Mouse (Mus musculus) limb, embryonic 12.5 days (tissue): ENCODE measurements around the gene Kpna1. TPM values are rescaled to one million over a fixed set of nuclear protein-coding genes. Genes with fewer than 3 reads are reported as not detected.
"Not testable (repeated sequence)": the region's sequence is repeated elsewhere in the genome, so short reads cannot be mapped to it uniquely, and the experiment has no call there.

Source experiments
- ATAC-seq: fragments of 200-750 bp; cut with Nextera tagmentation; 2 replicates; pipeline ENCODE4 v1.8.0; 2017; ENCODE audit warnings: low read depth, moderate TSS enrichment; ENCODE audit not compliant: insufficient number of reproducible peaks, insufficient read depth, low FRiP score, low TSS enrichment
- H3K27ac ChIP-seq: fragments of 300-500 bp; sonication (generic); 2 replicates; pipeline ENCODE4 v1.5.1; 2016; ENCODE audit warnings: mild to moderate bottlenecking, moderate library complexity
- H3K27me3 ChIP-seq: fragments of 300-500 bp; sonication (generic); 2 replicates; pipeline ENCODE4 v1.6.1; 2016; ENCODE audit warnings: mild to moderate bottlenecking, moderate library complexity
- H3K36me3 ChIP-seq: fragments of 300-500 bp; sonication (generic); 2 replicates; pipeline ENCODE4 v1.6.1; 2016; ENCODE audit warnings: mild to moderate bottlenecking, moderate library complexity
- H3K4me1 ChIP-seq: fragments of 300-500 bp; sonication (generic); replicated peaks from 2 replicates; pipeline ENCODE4 v1.6.1; 2016
- H3K4me2 ChIP-seq: fragments of 300-500 bp; sonication (generic); 2 replicates; pipeline ENCODE4 v1.6.1; 2016; ENCODE audit warnings: mild to moderate bottlenecking, moderate library complexity
- H3K4me3 ChIP-seq: fragments of 300-500 bp; sonication (generic); replicated peaks from 2 replicates; pipeline ENCODE4 v1.5.1; 2016; ENCODE audit warnings: mild to moderate bottlenecking
- H3K9ac ChIP-seq: fragments of 300-500 bp; sonication (generic); replicated peaks from 2 replicates; pipeline ENCODE4 v1.6.1; 2016; ENCODE audit warnings: mild to moderate bottlenecking, moderate library complexity
- H3K9me3 ChIP-seq: fragments of 300-500 bp; sonication (generic); 2 replicates; pipeline ENCODE4 v1.6.1; 2016; ENCODE audit warnings: mild to moderate bottlenecking, moderate library complexity
- whole genome bisulfite sequencing: fragments of 180-500 bp; shearing (Covaris S2); methylation state at CpG from one replicate; pipeline ENCODE4 v1.1.7; 2016; 5-methylcytosine and 5-hydroxymethylcytosine counted together
- polyA plus RNA-seq: library from polyadenylated mRNA; unstranded; fragments of >200 nt; fragmentation: Nextera tagmentation; extraction: Ambion mirVana; gene quantifications from 2 replicates; pipeline ENCODE4 v1.2.1, GENCODE M21; 2016

Gene Kpna1
- 48.4 and 51.0 TPM in 2 replicates for polyA plus RNA-seq

GRCm38 (mm10) chr16:35978450-35978849 is at the start of gene Kpna1:
TSS of gene Kpna1 (plus strand) at chr16:35978750.
- H3K27me3 ChIP-seq, H3K9me3 ChIP-seq, H3K4me1 ChIP-seq, H3K36me3 ChIP-seq, H3K27ac ChIP-seq, H3K4me2 ChIP-seq, H3K9ac ChIP-seq, H3K4me3 ChIP-seq, ATAC-seq: not testable (repeated sequence)
- 90% methylated on average over 1 of the region's 1 CpGs for WGBS

DNA sequence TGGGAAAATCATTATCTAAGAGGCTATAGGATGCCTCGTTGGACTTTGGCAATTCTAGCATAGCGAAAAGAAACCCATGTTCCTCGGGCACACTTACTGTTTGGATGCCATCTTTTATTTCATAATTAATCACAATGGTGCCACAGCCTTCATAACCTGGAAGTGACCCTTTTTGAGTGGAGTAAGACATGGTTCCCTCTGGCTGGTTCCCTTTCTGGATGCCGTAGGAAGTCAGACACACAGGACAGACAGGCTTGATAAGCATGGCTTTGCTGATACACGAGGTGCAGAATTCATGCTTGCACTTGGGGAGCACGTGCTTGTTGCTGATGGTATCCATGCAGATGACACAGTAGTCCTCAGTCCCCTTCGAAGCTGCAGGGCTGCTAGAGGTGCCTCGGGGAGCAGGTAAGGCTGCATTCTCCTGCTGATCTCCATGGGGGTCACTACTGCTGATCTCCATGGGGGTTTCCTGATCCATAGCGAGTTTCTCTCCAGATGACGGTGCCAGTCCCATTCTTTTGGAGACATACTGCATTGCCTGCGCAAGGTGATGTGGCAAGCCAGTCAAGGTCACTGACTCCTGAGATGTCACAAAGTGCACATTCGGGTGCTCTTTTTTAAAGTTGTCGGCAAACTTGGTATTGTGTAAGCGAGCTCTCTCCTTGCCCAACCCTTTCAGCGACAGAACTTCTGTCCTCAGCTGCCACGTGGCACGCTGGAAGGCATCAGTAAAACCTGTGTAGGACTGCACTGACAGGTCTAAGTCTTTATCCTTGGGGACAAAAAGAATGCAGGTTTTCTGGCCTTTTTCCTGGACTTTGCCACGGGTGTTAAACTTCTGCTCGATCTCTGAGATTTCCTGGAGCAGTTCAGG is 46.1 kb upstream of the Kpna1 start:
- Histone ChIP-seq H3K27ac (no peak overlapping the region), H3K27me3 (peaks cover 3% of the 10 kb centered on the region; the same call in 1 of the 2 replicates), H3K4me1 (no peaks in the 10 kb centered on the region), H3K9ac (no peak overlapping the region), H3K4me2 (no peak overlapping the region), H3K36me3 (no peaks in the 10 kb centered on the region), H3K9me3 (no peaks in the 10 kb centered on the region), H3K4me3 (no peak overlapping the region)
- 85% methylated on average over 19 of the region's 19 CpGs for WGBS
- no peak for ATAC-seq

- H3K36me3 ChIP-seq: no peaks in the 10 kb centered on the region
- H3K27me3 ChIP-seq: peaks cover 3% of the 10 kb centered on the region
- no peak overlapping the region for H3K9ac ChIP-seq
- H3K9me3 ChIP-seq: no peaks in the 10 kb centered on the region
- ATAC-seq: no peak
- H3K27ac ChIP-seq: no peak overlapping the region
- no peak overlapping the region for H3K4me2 ChIP-seq
- H3K4me1 ChIP-seq: no peaks in the 10 kb centered on the region
- H3K4me3 ChIP-seq: no peak overlapping the region
- 89% methylated on average over 10 of the region's 10 CpGs for WGBS
Observed at GRCm38 (mm10) chr16:35933181-35933580, 45.4 kb upstream of the Kpna1 start.

DNA sequence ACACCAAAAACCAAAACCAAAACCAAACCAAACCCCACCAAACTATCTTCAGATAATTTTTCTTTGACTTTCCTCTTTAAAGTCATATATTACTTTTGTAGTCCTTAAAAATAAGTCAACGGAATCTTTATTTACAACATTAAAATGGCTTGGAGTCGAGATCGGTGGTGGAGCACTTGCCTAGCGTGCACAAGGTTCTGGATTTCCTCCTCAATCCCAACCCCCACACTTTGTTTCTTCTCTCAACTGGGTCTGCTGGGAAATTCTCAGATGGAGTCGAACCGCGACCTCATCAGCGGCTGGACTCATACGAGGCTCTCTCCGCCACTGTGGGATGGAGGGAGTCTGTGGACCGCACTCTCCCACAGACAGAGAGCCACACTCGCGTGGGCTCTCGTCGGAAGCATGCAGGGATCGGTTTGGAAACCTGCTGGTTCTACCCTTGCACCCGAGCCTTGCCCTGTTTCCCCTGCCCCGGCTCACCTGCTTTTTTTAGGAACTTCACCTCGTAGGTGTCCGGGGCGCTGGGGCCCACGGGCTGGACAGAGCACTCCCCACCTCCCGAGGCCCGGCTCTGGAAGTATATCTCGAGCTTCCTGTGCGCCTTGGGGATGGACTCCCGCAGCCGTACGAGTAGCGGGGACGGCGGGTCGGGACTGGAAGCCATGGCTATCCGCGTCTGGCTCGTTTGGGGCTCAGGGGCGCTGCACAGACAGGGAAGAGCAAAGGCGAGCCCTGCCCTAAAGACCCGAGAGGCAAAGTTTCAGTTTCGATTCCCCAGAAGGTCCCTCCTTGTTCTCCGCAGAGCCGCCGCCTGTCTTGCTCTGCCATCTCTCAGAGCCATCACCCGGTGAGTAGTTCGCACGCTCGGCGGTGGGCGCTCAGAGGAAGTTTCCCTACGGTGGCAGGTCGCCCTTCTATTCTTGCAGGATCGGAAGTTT is 40.1 kb upstream of the Kpna1 start, which contains the start of the genes Parp9 and Dtx3l:
Gene Parp9, plus strand, starts transcription at position 260 of the 941 bp plus-strand sequence.
Gene Dtx3l, minus strand, starts transcription at position 941 of the 941 bp plus-strand sequence.
- Histone ChIP-seq H3K36me3 (peaks cover 2% of the 10 kb centered on the region; the same call in 1 of the 2 replicates), H3K4me3 (peak within 1 kb of the TSS; percentile 62), H3K4me2 (peak within 1 kb of the TSS; percentile 78), H3K27ac (no peak within 1 kb of the TSS), H3K9me3 (no peaks in the 10 kb centered on the region), H3K4me1 (peaks cover 7% of the 10 kb centered on the region; the same call in 1 of the 2 replicates), H3K9ac (peak within 1 kb of the TSS; percentile 73), H3K27me3 (peaks cover 10% of the 10 kb centered on the region)
- 2% methylated on average over 52 of the region's 52 CpGs for WGBS
- ATAC-seq: no peak

GRCm38 (mm10) chr16:35939261-35939660 is 39.3 kb upstream of the Kpna1 start:
- Histone ChIP-seq H3K27ac (no peak overlapping the region), H3K4me3 (peak overlapping the region; percentile 62), H3K9me3 (no peaks in the 10 kb centered on the region), H3K4me2 (peak overlapping the region; percentile 78), H3K9ac (peak overlapping the region; percentile 73), H3K4me1 (peaks cover 7% of the 10 kb centered on the region; the same call in 1 of the 2 replicates), H3K27me3 (peaks cover 10% of the 10 kb centered on the region), H3K36me3 (peaks cover 2% of the 10 kb centered on the region; the same call in 1 of the 2 replicates)
- 8% methylated on average over 6 of the region's 6 CpGs for WGBS
- no peak for ATAC-seq

DNA sequence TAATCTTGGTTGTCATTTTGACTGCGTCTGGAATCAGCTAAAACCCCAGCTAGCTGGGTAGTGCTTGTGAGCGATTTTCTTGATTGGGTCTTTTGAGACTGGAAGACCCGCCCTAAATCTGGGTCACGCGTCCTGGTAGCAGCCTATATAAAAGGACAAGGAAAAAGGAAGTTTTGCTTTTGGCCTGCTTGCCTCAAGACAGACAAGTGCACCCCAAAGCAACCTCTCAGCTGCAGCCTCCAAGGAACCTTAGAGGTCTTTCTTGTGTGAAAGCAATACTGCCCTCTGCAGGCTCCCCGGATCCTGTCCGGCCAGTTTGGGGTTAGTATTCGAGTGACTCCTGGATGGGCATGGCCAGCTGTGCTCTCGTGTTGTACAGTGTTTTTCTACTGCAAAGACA is 38.9 kb upstream of the Kpna1 start:
- no peak overlapping the region for H3K27ac ChIP-seq
- H3K4me2 ChIP-seq: peak overlapping the region; percentile 78
- peaks cover 2% of the 10 kb centered on the region; the same call in 1 of the 2 replicates for H3K36me3 ChIP-seq
- H3K9ac ChIP-seq: no peak overlapping the region
- 17% methylated on average over 9 of the region's 9 CpGs for WGBS
- H3K4me3 ChIP-seq: peak overlapping the region; percentile 62
- 0 out of 2 replicates have a peak, but pooled peaks have one; percentile 52 for ATAC-seq
- peaks cover 7% of the 10 kb centered on the region; the same call in 1 of the 2 replicates for H3K4me1 ChIP-seq
- no peaks in the 10 kb centered on the region for H3K9me3 ChIP-seq
- H3K27me3 ChIP-seq: peaks cover 10% of the 10 kb centered on the region

GRCm38 (mm10) chr16:35941382-35941781 is 37.2 kb upstream of the Kpna1 start:
- Histone ChIP-seq H3K9me3 (no peaks in the 10 kb centered on the region), H3K36me3 (peaks cover 2% of the 10 kb centered on the region; the same call in 1 of the 2 replicates), H3K4me2 (no peak overlapping the region), H3K27me3 (peaks cover 7% of the 10 kb centered on the region; the same call in 1 of the 2 replicates), H3K4me3 (no peak overlapping the region), H3K4me1 (peaks cover 7% of the 10 kb centered on the region; the same call in 1 of the 2 replicates), H3K27ac (no peak overlapping the region), H3K9ac (no peak overlapping the region)
- ATAC-seq: no peak
- 84% methylated on average over 7 of the region's 7 CpGs for WGBS

DNA sequence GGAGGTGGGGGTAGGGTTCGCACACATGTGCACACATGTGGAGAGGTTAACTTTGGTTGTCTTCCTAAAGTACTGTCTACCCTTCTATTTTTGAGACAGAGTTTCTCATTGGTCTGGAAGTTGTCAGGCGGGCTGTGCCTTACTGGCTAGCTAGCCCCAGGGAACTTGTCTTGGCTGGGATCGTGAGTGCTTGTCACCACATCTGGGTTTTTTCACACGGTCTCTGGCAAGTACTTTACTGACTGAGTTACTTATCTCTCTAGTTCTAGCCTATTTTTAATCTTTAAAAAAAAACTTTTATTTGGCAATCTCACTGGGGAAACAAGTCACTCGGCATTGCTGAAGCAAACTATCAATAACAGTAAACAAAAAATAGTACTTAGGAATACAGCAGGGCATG is 29.3 kb upstream of the Kpna1 start:
- WGBS: 84% methylated on average over 5 of the region's 5 CpGs
- Histone ChIP-seq H3K9me3 (no peaks in the 10 kb centered on the region), H3K27me3 (no peaks in the 10 kb centered on the region), H3K27ac (no peak overlapping the region), H3K36me3 (no peaks in the 10 kb centered on the region), H3K9ac (no peak overlapping the region), H3K4me3 (no peak overlapping the region), H3K4me1 (no peaks in the 10 kb centered on the region), H3K4me2 (no peak overlapping the region)
- ATAC-seq: no peak

DNA sequence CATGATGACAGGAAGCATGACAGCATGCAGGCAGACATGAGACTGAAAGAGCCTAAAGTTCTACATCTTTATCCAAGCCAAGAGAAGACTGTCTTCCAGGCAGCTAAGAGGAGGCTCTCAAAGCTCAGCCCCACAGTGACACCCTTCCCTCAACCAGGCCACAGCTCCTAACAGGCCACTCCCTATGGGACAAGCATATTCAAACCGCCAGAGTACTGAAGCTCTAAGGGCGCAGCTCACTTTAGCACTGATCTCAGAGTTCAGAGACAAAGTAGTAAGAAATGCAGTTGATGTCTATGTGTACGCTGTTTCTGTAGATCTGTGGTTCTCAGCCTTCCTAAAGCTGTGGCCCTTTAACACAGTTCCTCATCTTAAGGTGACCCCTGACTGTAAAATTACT is 27.3 kb upstream of the Kpna1 start:
- H3K27ac ChIP-seq: no peak overlapping the region
- no peak overlapping the region for H3K9ac ChIP-seq
- no peaks in the 10 kb centered on the region for H3K4me1 ChIP-seq
- no peaks in the 10 kb centered on the region for H3K27me3 ChIP-seq
- H3K4me2 ChIP-seq: no peak overlapping the region
- H3K4me3 ChIP-seq: no peak overlapping the region
- ATAC-seq: no peak
- 86% methylated on average over 3 of the region's 3 CpGs for WGBS
- H3K36me3 ChIP-seq: no peaks in the 10 kb centered on the region
- no peaks in the 10 kb centered on the region for H3K9me3 ChIP-seq

DNA sequence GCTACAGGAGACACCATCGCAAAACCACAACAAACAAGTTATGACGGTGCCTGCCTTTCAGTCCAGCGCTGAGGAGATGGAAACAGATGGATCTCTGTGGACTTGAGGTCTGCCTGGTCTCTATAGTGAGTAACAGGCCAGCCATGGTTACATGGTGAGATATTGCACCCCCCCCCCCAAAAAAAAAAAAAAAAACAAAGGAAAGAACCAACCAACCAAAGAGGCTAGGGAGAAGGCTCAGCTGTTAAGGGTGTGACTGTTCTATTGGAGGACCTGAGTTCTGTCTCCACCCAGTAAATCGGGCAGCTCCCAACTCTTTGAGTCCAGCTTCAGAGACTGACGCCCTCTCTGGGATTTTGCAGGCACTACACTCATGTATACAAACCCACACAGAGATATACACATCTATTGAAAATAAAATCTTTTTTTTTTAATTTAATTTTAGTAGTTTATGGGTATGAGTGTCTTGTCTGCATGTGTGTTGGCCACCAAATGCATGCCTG is 25.9 kb upstream of the Kpna1 start:
- no peaks in the 10 kb centered on the region for H3K4me1 ChIP-seq
- H3K9ac ChIP-seq: no peak overlapping the region
- no peaks in the 10 kb centered on the region for H3K9me3 ChIP-seq
- WGBS: 90% methylated on average over 5 of the region's 5 CpGs
- H3K36me3 ChIP-seq: no peaks in the 10 kb centered on the region
- H3K27me3 ChIP-seq: no peaks in the 10 kb centered on the region
- no peak overlapping the region for H3K4me3 ChIP-seq
- H3K4me2 ChIP-seq: no peak overlapping the region
- H3K27ac ChIP-seq: no peak overlapping the region
- ATAC-seq: no peak
